Comparison of ENCODE assay signal across 8 mouse cellular contexts in genomic region chr7:96209783-96210524, GRCm38 (mm10). TPM values are rescaled to one million over a fixed set of nuclear protein-coding genes. Genes with fewer than 3 reads are reported as not detected.
DNase-seq lines count a peak whose midpoint lies in the region; ATAC-seq and TF ChIP-seq lines count a peak whose summit lies in the region.

No protein-coding gene starts in this region.

- no peak for TF ChIP-seq EP300 in liver, embryonic 14.5 days (IDR thresholded peaks at IDR 0.05; ENCODE audit: low read depth)

- H3K4me3 ChIP-seq in heart, embryonic 14.5 days (ENCODE audit: control insufficient read depth in 1 of 2, insufficient read depth in 1 of 2, low read depth in 1 of 2, low read length in 2 of 2): peak overlapping the region; percentile 52 to 65
- H3K4me3 ChIP-seq in liver, embryonic 14.5 days (ENCODE audit: insufficient read depth in 1 of 2, low read depth in 2 of 2, low read length in 2 of 2): peak overlapping the region; percentile 12 to 38; a peak in 3 of 4 replicates

- H3K36me3 ChIP-seq in heart, embryonic 14.5 days (ENCODE audit: control insufficient read depth, insufficient read depth, low read length): no peaks in the 10 kb centered on the region
- no peaks in the 10 kb centered on the region for H3K36me3 ChIP-seq in liver, embryonic 14.5 days (replicated peaks; ENCODE audit: control insufficient read depth, insufficient read depth, low read depth)

- H3K4me2 ChIP-seq in heart, embryonic 14.5 days (ENCODE audit: low read length): peak overlapping the region; percentile 99
- peak overlapping the region; percentile 48 for H3K4me2 ChIP-seq in liver, embryonic 14.5 days (ENCODE audit: low read depth)

- H3K9ac ChIP-seq in heart, embryonic 14.5 days (ENCODE audit: low read length): peak overlapping the region; percentile 77
- H3K9ac ChIP-seq in liver, embryonic 14.5 days (replicated peaks): no peak overlapping the region

- peaks cover 49% of the 10 kb centered on the region for H3K27me3 ChIP-seq in heart, embryonic 14.5 days (ENCODE audit: control insufficient read depth, insufficient read depth, low read length)
- peaks cover 66% of the 10 kb centered on the region for H3K27me3 ChIP-seq in liver, embryonic 14.5 days (ENCODE audit: control insufficient read depth, insufficient read depth, low read length)

- 0 out of 4 replicates have a peak overlapping the region, but pooled peaks of 1 of the 2 experiments have one; percentile 17 for H3K27ac ChIP-seq in heart, embryonic 14.5 days (replicated peaks in 1 of 2; ENCODE audit: control insufficient read depth in 1 of 2, insufficient read depth in 1 of 2, low read depth in 2 of 2, low read length in 2 of 2)
- H3K27ac ChIP-seq in liver, embryonic 14.5 days: no peak overlapping the region

- peak; percentile 54 for ATAC-seq in heart, embryonic 14.5 days (ENCODE audit: insufficient number of reproducible peaks, insufficient read depth, low FRiP score, low read depth)
- ATAC-seq in liver, embryonic 14.5 days (ENCODE audit: insufficient read depth): no peak

- no peaks in the 10 kb centered on the region for H3K9me3 ChIP-seq in heart, embryonic 14.5 days (ENCODE audit: control insufficient read depth, low read length)
- H3K9me3 ChIP-seq in liver, embryonic 14.5 days (ENCODE audit: control insufficient read depth, low read length): no peaks in the 10 kb centered on the region

- under 1% methylated on average over 71 of the region's 75 CpGs for WGBS in heart, embryonic 14.5 days
- WGBS in liver, embryonic 14.5 days (ENCODE audit: insufficient replicate concordance): 2% methylated on average over 57 of the region's 75 CpGs

- peak; percentile 64 for DNase-seq in ovary, postnatal 10 days (ENCODE audit: low spot score)
- no peak for DNase-seq in ovary, postnatal 14 days (ENCODE audit: low spot score)
- peak; percentile 75 for DNase-seq in embryo, embryonic 10 days (ENCODE audit: low spot score)
- DNase-seq in kidney, postnatal 10 days: peak; percentile 65
- no peak for DNase-seq in liver, embryonic 14.5 days (ENCODE audit: low read depth in 3 of 3, low spot score in 3 of 3)
- DNase-seq in retina, embryonic 14.5 days (ENCODE audit: low spot score): peak; percentile 75
- DNase-seq in thymus, postnatal 14 days: no peak

- H3K4me1 ChIP-seq in heart, embryonic 14.5 days (ENCODE audit: control insufficient read depth in 2 of 2, insufficient read depth in 2 of 2, low read length in 2 of 2): peaks cover 6 to 18% of the 10 kb centered on the region in 2 experiments; a peak in 3 of 4 replicates
- no peaks in the 10 kb centered on the region for H3K4me1 ChIP-seq in liver, embryonic 14.5 days (replicated peaks; ENCODE audit: control insufficient read depth in 2 of 2, insufficient read depth in 2 of 2, low read length in 1 of 2)

- TF ChIP-seq CTCF in liver, embryonic 14.5 days (IDR thresholded peaks at IDR 0.05; ENCODE audit: low read depth): no peak

RNA-seq across cellular contexts. Expression of gene Tenm4, which starts 38.9 kb away (rescaled TPM):
- polyA plus RNA-seq in heart, embryonic 14.5 days (2014; fragmentation: Nextera tagmentation; extraction: Ambion mirVana): 9.2 and 10.6 TPM in 2 replicates
- polyA plus RNA-seq in liver, embryonic 14.5 days (2012; rRNA removed): 0.11 and 0.13 TPM in 2 replicates
- polyA plus RNA-seq in liver, embryonic 14.5 days (2014; fragmentation: Nextera tagmentation; extraction: Ambion mirVana): 0.16 and 0.28 TPM in 2 replicates

Comparison
In these comparisons a context has a peak if more than half of its experiments do, and no peak if none do; other contexts are left out.
1. DNase-seq: peak in ovary, postnatal 10 days (single experiment), embryo, embryonic 10 days (single experiment), kidney, postnatal 10 days (single experiment) and retina, embryonic 14.5 days (single experiment); none in ovary, postnatal 14 days (single experiment), liver, embryonic 14.5 days (0 of 3) and thymus, postnatal 14 days (single experiment).